Mouse (Mus musculus) heart, embryonic 12.5 days (tissue): ENCODE data around the gene Mastl. TPM values are rescaled to one million over a fixed set of nuclear protein-coding genes. Genes with fewer than 3 reads are reported as not detected.
A peak's percentile ranks its signal among the peaks of the same experiment; 100 is the strongest.

ENCODE experiments used
- ATAC-seq: fragments of 200-750 bp; cut with Nextera tagmentation; 2 replicates; pipeline ENCODE4 v1.8.0; 2017; ENCODE audit warnings: moderate TSS enrichment, moderate library complexity; ENCODE audit not compliant: insufficient number of reproducible peaks, low FRiP score
- H3K27ac ChIP-seq: fragments of 300-500 bp; sonication (generic); 2 replicates; pipeline ENCODE4 v1.5.1; 2016; ENCODE audit warnings: mild to moderate bottlenecking, moderate library complexity; ENCODE audit not compliant: poor library complexity, severe bottlenecking
- H3K27me3 ChIP-seq: fragments of 300-500 bp; sonication (generic); replicated peaks from 2 replicates; pipeline ENCODE4 v1.6.1; 2016; ENCODE audit warnings: mild to moderate bottlenecking, moderate library complexity
- H3K36me3 ChIP-seq: fragments of 300-500 bp; sonication (generic); 2 replicates; pipeline ENCODE4 v1.6.1; 2016; ENCODE audit warnings: mild to moderate bottlenecking, moderate library complexity
- H3K4me1 ChIP-seq: fragments of 300-500 bp; sonication (generic); replicated peaks from 2 replicates; pipeline ENCODE4 v1.6.1; 2016; ENCODE audit warnings: mild to moderate bottlenecking
- H3K4me2 ChIP-seq: fragments of 300-500 bp; sonication (generic); 2 replicates; pipeline ENCODE4 v1.6.1; 2016; ENCODE audit warnings: mild to moderate bottlenecking, moderate library complexity
- H3K4me3 ChIP-seq: fragments of 300-500 bp; sonication (generic); 2 replicates; pipeline ENCODE4 v1.5.1; 2016; ENCODE audit warnings: mild to moderate bottlenecking
- H3K9ac ChIP-seq: fragments of 300-500 bp; sonication (generic); 2 replicates; pipeline ENCODE4 v1.6.1; 2016; ENCODE audit warnings: mild to moderate bottlenecking, moderate library complexity
- H3K9me3 ChIP-seq: fragments of 300-500 bp; sonication (generic); replicated peaks from 2 replicates; pipeline ENCODE4 v1.6.1; 2016; ENCODE audit warnings: mild to moderate bottlenecking, moderate library complexity
- WGBS: fragments of 180-500 bp; shearing (Covaris S2); methylation state at CpG from one replicate; pipeline ENCODE4 v1.1.7; 2016; 5-methylcytosine and 5-hydroxymethylcytosine counted together
- polyA plus RNA-seq: library from polyadenylated mRNA; unstranded; fragments of >200 nt; fragmentation: Nextera tagmentation; extraction: Ambion mirVana; gene quantifications from 2 replicates; pipeline ENCODE4 v1.2.1, GENCODE M21; 2016

Mastl gene
- polyA plus RNA-seq, result 10.0 and 11.2 TPM in 2 replicates

- Histone ChIP-seq H3K4me1 (peaks cover 16% of the 10 kb centered on the region), H3K36me3 (peaks cover 6% of the 10 kb centered on the region), H3K4me2 (peak within 1 kb of the TSS; percentile 89), H3K9me3 (no peaks in the 10 kb centered on the region), H3K27ac (peak within 1 kb of the TSS; percentile 100), H3K9ac (peak within 1 kb of the TSS; percentile 87), H3K4me3 (peak within 1 kb of the TSS; percentile 81), H3K27me3 (no peaks in the 10 kb centered on the region)
- WGBS, result under 1% methylated on average over 61 of the region's 61 CpGs
- peak; percentile 99 for ATAC-seq
These were observed at the start of gene Mastl, which contains the start of gene Yme1l1 for GRCm38 (mm10) chr2:23155777-23156607. Gene Mastl, minus strand, starts transcription at chr2:23156024. Gene Yme1l1, plus strand, starts transcription at chr2:23156369.

- H3K27ac ChIP-seq, result no peak overlapping the region
- H3K9me3 ChIP-seq, result no peaks in the 10 kb centered on the region
- ATAC-seq, result no peak
- H3K36me3 ChIP-seq, result peaks cover 16% of the 10 kb centered on the region
- 50% methylated on average over 15 of the region's 15 CpGs for WGBS
- no peak overlapping the region for H3K4me3 ChIP-seq
- peak overlapping the region; percentile 7; the same call in 1 of the 2 replicates for H3K4me2 ChIP-seq
- no peak overlapping the region for H3K9ac ChIP-seq
- H3K27me3 ChIP-seq, result no peaks in the 10 kb centered on the region
- peaks cover 8% of the 10 kb centered on the region for H3K4me1 ChIP-seq
These were observed 47.3 kb upstream of the Mastl start for GRCm38 (mm10) chr2:23202900-23203670.

- no peaks in the 10 kb centered on the region for H3K27me3 ChIP-seq
- H3K9ac ChIP-seq, result no peak overlapping the region
- H3K27ac ChIP-seq, result no peak overlapping the region
- H3K4me1 ChIP-seq, result peaks cover 8% of the 10 kb centered on the region
- H3K36me3 ChIP-seq, result peaks cover 24% of the 10 kb centered on the region
- H3K4me2 ChIP-seq, result no peak overlapping the region
- ATAC-seq, result no peak
- H3K9me3 ChIP-seq, result no peaks in the 10 kb centered on the region
- 78% methylated on average over 1 of the region's 1 CpGs for WGBS
- H3K4me3 ChIP-seq, result no peak overlapping the region
These were observed 45.2 kb upstream of the Mastl start for GRCm38 (mm10) chr2:23201034-23201433.

- ATAC-seq, result no peak
- WGBS, result 83% methylated on average over 1 of the region's 1 CpGs
- Histone ChIP-seq H3K27me3 (no peaks in the 10 kb centered on the region), H3K36me3 (peaks cover 59% of the 10 kb centered on the region), H3K4me3 (no peak overlapping the region), H3K9me3 (no peaks in the 10 kb centered on the region), H3K27ac (no peak overlapping the region), H3K4me1 (no peaks in the 10 kb centered on the region), H3K9ac (no peak overlapping the region), H3K4me2 (no peak overlapping the region)
These were observed 38.5 kb upstream of the Mastl start for GRCm38 (mm10) chr2:23194366-23194765.

- H3K4me3 ChIP-seq, result no peak overlapping the region
- 74% methylated on average over 3 of the region's 3 CpGs for WGBS
- ATAC-seq, result no peak
These were observed 16.5 kb upstream of the Mastl start for GRCm38 (mm10) chr2:23172305-23172704.

GRCm38 (mm10) chr2:23156608-23157081 lies 821 bp upstream of the Mastl start:
- H3K4me3 ChIP-seq, result peak overlapping the region; percentile 81
- peaks cover 16% of the 10 kb centered on the region for H3K4me1 ChIP-seq
- peak overlapping the region; percentile 87 for H3K9ac ChIP-seq
- ATAC-seq, result no peak
- no peaks in the 10 kb centered on the region for H3K27me3 ChIP-seq
- H3K27ac ChIP-seq, result peak overlapping the region; percentile 100
- H3K36me3 ChIP-seq, result peaks cover 11% of the 10 kb centered on the region
- under 1% methylated on average over 17 of the region's 17 CpGs for WGBS
- no peaks in the 10 kb centered on the region for H3K9me3 ChIP-seq
- H3K4me2 ChIP-seq, result peak overlapping the region; percentile 89

More at GRCm38 (mm10) chr2:23172305-23172704, 16.5 kb upstream of the Mastl start:
- Histone ChIP-seq H3K9me3 (no peaks in the 10 kb centered on the region), H3K4me1 (no peaks in the 10 kb centered on the region), H3K27me3 (no peaks in the 10 kb centered on the region), H3K4me2 (no peak overlapping the region), H3K9ac (no peak overlapping the region), H3K27ac (no peak overlapping the region), H3K36me3 (peaks cover 52% of the 10 kb centered on the region)

GRCm38 (mm10) chr2:23155199-23155621 lies 614 bp downstream of the Mastl start:
- H3K4me2 ChIP-seq, result peak overlapping the region; percentile 89
- peak overlapping the region; percentile 100 for H3K27ac ChIP-seq
- peaks cover 16% of the 10 kb centered on the region for H3K4me1 ChIP-seq
- 8% methylated on average over 5 of the region's 5 CpGs for WGBS
- peak; percentile 9 for ATAC-seq
- H3K9ac ChIP-seq, result peak overlapping the region; percentile 77
- H3K27me3 ChIP-seq, result no peaks in the 10 kb centered on the region
- peaks cover 8% of the 10 kb centered on the region for H3K36me3 ChIP-seq
- no peaks in the 10 kb centered on the region for H3K9me3 ChIP-seq
- peak overlapping the region; percentile 81 for H3K4me3 ChIP-seq

- no peak for ATAC-seq
- Histone ChIP-seq H3K27ac (no peak overlapping the region), H3K27me3 (no peaks in the 10 kb centered on the region), H3K9ac (no peak overlapping the region), H3K4me3 (no peak overlapping the region), H3K9me3 (no peaks in the 10 kb centered on the region), H3K36me3 (peaks cover 44% of the 10 kb centered on the region), H3K4me1 (no peaks in the 10 kb centered on the region), H3K4me2 (no peak overlapping the region)
These were observed 36.3 kb downstream of the Mastl start for GRCm38 (mm10) chr2:23119573-23119972.

GRCm38 (mm10) chr2:23102266-23102665 lies 53.6 kb downstream of the Mastl start:
- H3K9ac ChIP-seq, result no peak overlapping the region
- no peak for ATAC-seq
- H3K4me3 ChIP-seq, result no peak overlapping the region

GRCm38 (mm10) chr2:23097028-23097427 lies 58.8 kb downstream of the Mastl start:
- no peak overlapping the region for H3K4me3 ChIP-seq
- H3K9ac ChIP-seq, result no peak overlapping the region
- ATAC-seq, result no peak
- H3K9me3 ChIP-seq, result no peaks in the 10 kb centered on the region
- H3K36me3 ChIP-seq, result peaks cover 40% of the 10 kb centered on the region
- H3K4me2 ChIP-seq, result no peak overlapping the region
- no peaks in the 10 kb centered on the region for H3K27me3 ChIP-seq
- H3K27ac ChIP-seq, result no peak overlapping the region
- 0 out of 2 replicates have a peak, but pooled peaks cover 2% of the 10 kb centered on the region for H3K4me1 ChIP-seq

More at GRCm38 (mm10) chr2:23102266-23102665, 53.6 kb downstream of the Mastl start:
- no peaks in the 10 kb centered on the region for H3K27me3 ChIP-seq
- 0 out of 2 replicates have a peak, but pooled peaks cover 2% of the 10 kb centered on the region for H3K4me1 ChIP-seq
- H3K36me3 ChIP-seq, result peaks cover 19% of the 10 kb centered on the region
- H3K27ac ChIP-seq, result no peak overlapping the region
- H3K4me2 ChIP-seq, result no peak overlapping the region
- no peaks in the 10 kb centered on the region for H3K9me3 ChIP-seq

GRCm38 (mm10) chr2:23092216-23092615 lies 63.6 kb downstream of the Mastl start:
- Histone ChIP-seq H3K4me2 (no peak overlapping the region), H3K27ac (no peak overlapping the region), H3K4me1 (no peaks in the 10 kb centered on the region), H3K36me3 (peaks cover 65% of the 10 kb centered on the region), H3K9me3 (no peaks in the 10 kb centered on the region), H3K27me3 (no peaks in the 10 kb centered on the region), H3K4me3 (no peak overlapping the region), H3K9ac (no peak overlapping the region)
- no peak for ATAC-seq
- WGBS, result 48% methylated on average over 5 of the region's 5 CpGs
